Mouse (Mus musculus) heart, embryonic 13.5 days (tissue): Measurements from ENCODE around the gene Ubtf. TPM values are rescaled to one million over a fixed set of nuclear protein-coding genes. Genes with fewer than 3 reads are reported as not detected.

ENCODE experiments used
- ATAC-seq: fragments of 200-750 bp; cut with Nextera tagmentation; 2 replicates; pipeline ENCODE4 v1.8.0; 2017; ENCODE audit warnings: moderate TSS enrichment; ENCODE audit not compliant: insufficient number of reproducible peaks, low FRiP score, low TSS enrichment; ENCODE audit errors: extremely low read depth
- H3K27ac ChIP-seq: fragments of 300-500 bp; sonication (generic); replicated peaks from 2 replicates; pipeline ENCODE4 v1.5.1; 2015; ENCODE audit warnings: moderate library complexity, mild to moderate bottlenecking, inconsistent platforms
- H3K27me3 ChIP-seq: fragments of 300-500 bp; sonication (generic); replicated peaks from 2 replicates; pipeline ENCODE4 v1.6.1; 2015; ENCODE audit warnings: mild to moderate bottlenecking, inconsistent platforms
- H3K36me3 ChIP-seq: fragments of 300-500 bp; sonication (generic); 2 replicates; pipeline ENCODE4 v1.6.1; 2015; ENCODE audit warnings: mild to moderate bottlenecking, inconsistent platforms
- H3K4me1 ChIP-seq: fragments of 300-500 bp; sonication (generic); 2 replicates; pipeline ENCODE4 v1.6.1; 2015; ENCODE audit warnings: inconsistent platforms
- H3K4me2 ChIP-seq: fragments of 300-500 bp; sonication (generic); 2 replicates; pipeline ENCODE4 v1.6.1; 2015; ENCODE audit warnings: inconsistent platforms, mild to moderate bottlenecking, moderate library complexity
- H3K4me3 ChIP-seq: fragments of 300-500 bp; sonication (generic); 2 replicates; pipeline ENCODE4 v1.5.1; 2015; ENCODE audit warnings: moderate library complexity, mild to moderate bottlenecking, inconsistent platforms
- H3K9ac ChIP-seq: fragments of 300-500 bp; sonication (generic); 2 replicates; pipeline ENCODE4 v1.6.1; 2015; ENCODE audit warnings: inconsistent platforms, mild to moderate bottlenecking, moderate library complexity
- H3K9me3 ChIP-seq: fragments of 300-500 bp; sonication (generic); 2 replicates; pipeline ENCODE4 v1.6.1; 2016; ENCODE audit warnings: inconsistent platforms
- WGBS: fragments of 180-500 bp; shearing (Covaris S2); methylation state at CpG from one replicate; pipeline ENCODE4 v1.1.7; 2015; ENCODE audit warnings: mixed read lengths; 5-methylcytosine and 5-hydroxymethylcytosine counted together
- polyA plus RNA-seq: library from polyadenylated mRNA; unstranded; fragments of >200 nt; fragmentation: Nextera tagmentation; extraction: Ambion mirVana; gene quantifications from 2 replicates; pipeline ENCODE4 v1.2.1, GENCODE M21; 2015

Ubtf gene
- polyA plus RNA-seq, 1 experiment from 2014 or later: 51.1 TPM

DNA sequence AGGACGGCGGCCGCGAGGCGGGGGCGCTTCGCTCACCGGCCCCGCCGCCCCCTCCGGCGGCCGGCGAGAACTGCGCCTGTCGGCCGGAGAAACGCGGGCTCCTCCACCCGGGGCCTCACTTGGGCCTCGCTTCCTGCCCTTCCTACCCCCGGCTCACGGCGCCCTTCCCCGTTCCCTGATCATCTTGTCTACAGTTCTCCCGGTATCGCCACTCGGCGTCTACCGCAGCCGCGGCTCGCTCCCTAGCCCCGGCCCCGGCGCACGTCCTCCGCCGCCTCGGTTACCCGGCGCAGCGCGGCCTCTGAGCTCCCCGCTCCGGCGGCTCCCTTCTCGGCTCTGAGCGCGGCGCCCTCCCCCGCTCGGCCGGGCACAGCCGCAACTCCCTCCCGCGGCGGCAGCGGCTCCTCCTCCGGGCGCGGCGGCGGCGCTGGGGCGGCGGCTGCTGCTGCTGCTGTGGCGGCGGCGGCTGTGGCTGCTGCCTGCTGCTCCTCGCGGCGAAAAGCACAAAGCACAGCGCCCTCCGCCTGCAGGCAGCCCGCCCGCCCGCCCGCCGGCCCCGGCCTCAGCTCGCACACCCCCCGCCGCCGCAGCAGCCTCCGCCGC, 2.1 kb downstream of the Ubtf start:
- Histone ChIP-seq H3K27me3 (0 out of 2 replicates have a peak, but pooled peaks cover 4% of the 10 kb centered on the region), H3K4me1 (peaks cover 26% of the 10 kb centered on the region), H3K4me2 (peak overlapping the region; percentile 86), H3K27ac (peak overlapping the region; percentile 99), H3K9me3 (no peaks in the 10 kb centered on the region), H3K9ac (peak overlapping the region; percentile 100), H3K4me3 (peak overlapping the region; percentile 100), H3K36me3 (peaks cover 34% of the 10 kb centered on the region)
- WGBS: under 1% methylated on average over 68 of the region's 87 CpGs
- peak; percentile 24; the same call in 1 of the 2 replicates for ATAC-seq

DNA sequence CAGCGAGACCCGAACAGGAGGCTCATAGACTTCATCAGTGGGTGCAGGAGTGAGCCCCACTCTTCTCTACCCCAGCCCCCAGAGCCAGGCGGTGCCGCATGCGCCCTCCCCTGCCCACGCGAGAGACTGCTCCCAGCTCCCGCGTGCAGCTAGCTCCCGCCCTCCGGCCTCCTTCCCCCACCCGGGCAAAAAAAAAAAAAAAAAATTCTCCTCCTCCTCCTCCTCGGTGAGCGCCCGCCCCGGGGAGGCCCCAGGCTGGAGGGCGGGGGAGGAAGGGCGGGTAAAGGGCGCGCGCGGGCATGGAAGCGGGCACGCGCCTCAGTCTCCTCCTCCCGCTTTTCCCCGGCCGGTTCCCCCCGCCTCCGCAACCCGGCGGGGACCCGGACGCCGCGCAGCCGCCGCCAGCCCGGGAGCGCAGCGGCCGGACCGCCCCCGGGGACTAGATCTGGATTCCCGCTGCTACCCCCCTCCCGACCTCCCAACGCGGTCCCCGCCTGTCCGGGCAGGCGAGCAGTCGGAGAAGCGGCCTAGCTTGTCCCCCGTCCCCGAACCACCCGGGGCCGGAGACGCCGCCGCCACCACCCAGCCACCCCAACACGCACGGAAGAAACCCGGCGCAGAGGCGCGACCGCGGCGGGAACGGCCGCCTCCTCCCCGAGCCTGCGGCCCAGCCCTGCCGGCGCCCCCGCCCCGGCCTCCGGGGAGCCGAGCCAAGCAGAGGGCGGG, 2.8 kb downstream of the Ubtf start:
- Histone ChIP-seq H3K4me3 (peak overlapping the region; percentile 100), H3K4me1 (peaks cover 26% of the 10 kb centered on the region), H3K4me2 (peak overlapping the region; percentile 86), H3K27me3 (no peaks in the 10 kb centered on the region), H3K36me3 (peaks cover 40% of the 10 kb centered on the region), H3K9ac (peak overlapping the region; percentile 100), H3K9me3 (no peaks in the 10 kb centered on the region), H3K27ac (peak overlapping the region; percentile 99)
- ATAC-seq: peak; percentile 58
- 1% methylated on average over 61 of the region's 80 CpGs for WGBS

DNA sequence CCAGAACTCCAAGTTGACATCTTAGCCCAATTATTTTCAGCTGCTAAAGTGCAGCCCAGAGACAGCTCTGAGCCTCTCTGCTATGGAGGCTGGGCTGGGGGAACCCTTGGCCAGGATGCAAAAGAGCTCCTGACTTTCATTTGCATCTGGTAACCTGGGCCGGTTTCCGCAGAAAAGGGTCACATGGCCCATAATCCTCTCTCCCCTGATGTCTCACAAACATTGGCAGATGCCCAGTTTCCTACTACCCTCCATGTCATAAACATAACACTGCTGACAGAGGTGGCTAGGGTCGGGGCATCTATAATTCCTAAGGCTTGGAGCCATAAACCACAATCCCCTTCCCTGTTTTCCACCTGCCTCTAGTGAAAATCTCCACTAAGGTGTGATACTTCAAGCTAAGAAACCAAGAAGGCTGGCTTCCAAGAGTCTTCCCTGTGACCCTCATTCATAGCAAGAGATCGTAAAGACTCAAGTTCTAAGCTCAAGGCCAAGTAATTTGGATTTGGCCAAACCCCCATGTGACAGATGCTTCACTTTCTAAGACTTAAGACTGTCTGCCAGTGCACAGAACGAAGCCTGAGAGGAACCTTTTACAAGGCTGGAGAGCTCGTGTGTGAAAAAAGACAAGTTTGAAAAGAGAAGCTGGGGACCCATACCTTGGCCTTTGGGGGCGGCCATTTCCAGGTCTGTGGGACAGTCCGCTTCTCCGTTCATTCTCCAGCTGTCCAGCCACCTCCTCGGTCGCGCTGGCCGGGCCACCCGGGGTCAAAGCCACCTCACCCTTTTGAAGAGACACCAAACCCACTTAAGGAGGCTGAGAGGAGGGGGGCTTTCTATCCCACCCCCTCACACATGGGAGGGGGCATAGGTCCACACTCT, 3.6 kb downstream of the Ubtf start:
- WGBS: 19% methylated on average over 14 of the region's 14 CpGs

DNA sequence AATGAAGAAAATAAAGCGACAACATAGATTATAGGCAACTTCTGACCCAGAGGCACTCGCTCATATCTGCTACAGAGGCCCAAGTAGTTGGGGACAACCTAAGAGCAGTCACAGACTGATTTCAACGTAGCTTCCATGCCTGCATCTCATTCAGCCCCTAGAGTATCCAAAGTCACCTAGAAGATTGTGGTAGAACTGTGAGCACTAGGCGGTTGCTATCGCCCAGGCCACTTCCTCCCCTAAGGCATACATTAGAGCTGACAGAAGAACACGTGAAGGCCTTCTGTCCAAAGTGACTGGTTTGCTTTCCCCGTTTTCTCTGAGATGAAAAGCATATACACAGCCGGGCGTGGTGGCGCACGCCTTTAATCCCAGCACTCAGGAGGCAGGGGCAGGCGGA, 5.2 kb downstream of the Ubtf start:
- 87% methylated on average over 12 of the region's 12 CpGs for WGBS
- Histone ChIP-seq H3K4me3 (no peak overlapping the region), H3K36me3 (peaks cover 63% of the 10 kb centered on the region)

More for the DNA sequence above, 3.6 kb downstream of the Ubtf start:
- no peaks in the 10 kb centered on the region for H3K9me3 ChIP-seq
- peak overlapping the region; percentile 100 for H3K4me3 ChIP-seq
- peaks cover 31% of the 10 kb centered on the region for H3K4me1 ChIP-seq
- peaks cover 49% of the 10 kb centered on the region for H3K36me3 ChIP-seq
- ATAC-seq: no peak
- H3K4me2 ChIP-seq: peak overlapping the region; percentile 86
- H3K9ac ChIP-seq: peak overlapping the region; percentile 100
- peak overlapping the region; percentile 86 for H3K27ac ChIP-seq
- H3K27me3 ChIP-seq: no peaks in the 10 kb centered on the region

DNA sequence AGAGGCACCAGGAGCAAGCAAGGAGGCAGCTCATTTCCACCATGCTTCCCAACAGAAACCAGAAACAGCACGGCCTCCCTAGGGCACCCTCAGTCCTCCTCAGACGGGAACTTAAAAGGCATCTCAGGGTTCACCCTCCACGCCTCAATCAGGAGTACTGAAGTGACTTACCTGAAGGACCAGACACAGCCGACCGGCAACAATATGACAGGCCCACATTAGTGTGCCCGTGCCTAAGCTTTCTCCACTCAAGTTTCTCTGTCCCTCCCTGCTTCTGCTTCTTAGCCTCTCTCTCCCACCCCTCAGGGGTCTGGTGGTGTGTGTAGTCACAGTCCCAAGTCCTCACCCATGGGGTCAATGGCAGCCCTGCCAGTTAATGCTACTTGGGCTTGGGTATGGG, 7.0 kb downstream of the Ubtf start:
- WGBS: 81% methylated on average over 6 of the region's 6 CpGs
- Histone ChIP-seq H3K27ac (no peak overlapping the region), H3K36me3 (peaks cover 74% of the 10 kb centered on the region), H3K4me1 (peaks cover 46% of the 10 kb centered on the region), H3K27me3 (no peaks in the 10 kb centered on the region), H3K4me3 (no peak overlapping the region), H3K9me3 (no peaks in the 10 kb centered on the region), H3K4me2 (no peak overlapping the region), H3K9ac (0 out of 2 replicates have a peak overlapping the region, but pooled peaks have one; percentile 19)
- ATAC-seq: no peak

More for the DNA sequence above, 5.2 kb downstream of the Ubtf start:
- Histone ChIP-seq H3K9ac (no peak overlapping the region), H3K27ac (no peak overlapping the region), H3K27me3 (no peaks in the 10 kb centered on the region), H3K4me2 (no peak overlapping the region), H3K4me1 (peaks cover 39% of the 10 kb centered on the region), H3K9me3 (no peaks in the 10 kb centered on the region)
- ATAC-seq: no peak

DNA sequence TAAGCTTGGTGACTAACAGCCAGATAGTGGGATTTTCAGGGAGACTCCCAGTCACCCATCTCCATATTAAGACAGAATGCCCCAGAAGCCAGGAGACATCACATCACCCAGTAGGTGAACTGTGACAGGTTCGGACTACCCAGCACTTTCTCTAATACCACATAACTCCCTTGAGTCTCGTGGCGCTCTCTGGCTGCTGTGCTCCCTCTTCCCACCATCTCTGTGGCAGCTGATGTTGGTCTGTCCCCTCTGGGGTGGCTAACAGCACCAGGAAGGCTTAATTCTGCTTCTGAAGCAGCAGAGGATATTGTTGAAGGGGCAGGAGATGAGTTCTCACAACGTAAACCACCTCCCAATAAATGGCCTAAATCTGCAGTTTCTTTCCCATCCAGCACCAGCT, 7.6 kb downstream of the Ubtf start:
- H3K4me1 ChIP-seq: peaks cover 46% of the 10 kb centered on the region
- peaks cover 80% of the 10 kb centered on the region for H3K36me3 ChIP-seq
- ATAC-seq: no peak
- H3K9ac ChIP-seq: peak overlapping the region; percentile 19; the same call in 1 of the 2 replicates
- H3K4me2 ChIP-seq: no peak overlapping the region
- no peaks in the 10 kb centered on the region for H3K27me3 ChIP-seq
- no peak overlapping the region for H3K27ac ChIP-seq
- no peaks in the 10 kb centered on the region for H3K9me3 ChIP-seq
- no peak overlapping the region for H3K4me3 ChIP-seq
- 84% methylated on average over 4 of the region's 4 CpGs for WGBS

DNA sequence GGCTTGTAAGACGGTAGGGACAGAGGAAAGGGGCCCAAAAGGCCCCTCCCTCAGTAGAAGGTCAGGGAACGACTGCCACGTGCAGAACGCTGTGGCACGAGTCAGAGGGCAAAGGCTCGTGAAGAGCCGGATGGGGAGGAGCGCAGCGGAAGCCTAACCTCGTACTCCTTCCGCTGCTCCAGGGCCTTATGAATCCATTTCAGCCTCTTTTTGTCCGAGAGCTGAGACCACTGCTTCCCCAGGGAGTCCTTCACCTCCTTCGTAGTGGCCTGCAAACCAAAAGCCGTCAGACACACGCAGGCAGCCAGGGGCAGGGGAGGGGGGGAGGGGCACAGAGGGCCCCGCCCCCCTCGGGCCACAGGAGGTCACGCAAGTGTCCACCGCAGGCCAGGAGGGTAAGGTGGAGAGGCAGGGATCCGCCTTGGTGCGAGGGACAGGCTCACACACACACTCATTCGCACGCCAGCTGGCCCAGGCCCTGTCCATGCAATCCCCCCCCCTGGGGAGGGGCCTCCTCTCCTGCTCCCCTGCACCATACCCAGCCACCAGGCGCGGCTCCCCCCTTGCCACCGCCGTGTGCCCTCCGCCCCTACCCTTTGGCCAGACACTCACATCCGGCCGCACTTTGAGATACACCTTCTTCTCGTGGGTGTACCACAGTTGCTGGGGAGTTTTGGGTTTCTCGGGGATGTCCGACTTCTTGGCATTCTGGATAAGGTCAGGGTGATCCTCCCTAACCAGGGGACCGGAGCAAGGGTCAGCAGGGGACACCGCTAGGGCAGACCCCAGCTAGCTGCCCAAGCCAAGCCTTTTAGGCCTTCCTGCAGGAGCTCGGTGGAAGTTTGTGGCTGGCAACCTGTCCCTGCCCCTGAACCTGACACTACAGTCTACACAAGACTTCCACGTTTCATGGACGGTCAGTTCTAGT, 8.5 kb downstream of the Ubtf start:
- Histone ChIP-seq H3K27me3 (no peaks in the 10 kb centered on the region), H3K9ac (peak overlapping the region; percentile 67), H3K4me2 (peak overlapping the region; percentile 38), H3K27ac (no peak overlapping the region), H3K9me3 (no peaks in the 10 kb centered on the region), H3K4me1 (peaks cover 42% of the 10 kb centered on the region), H3K4me3 (0 out of 2 replicates have a peak overlapping the region, but pooled peaks have one; percentile 8), H3K36me3 (peaks cover 89% of the 10 kb centered on the region)
- WGBS: 40% methylated on average over 37 of the region's 38 CpGs
- ATAC-seq: no peak

DNA sequence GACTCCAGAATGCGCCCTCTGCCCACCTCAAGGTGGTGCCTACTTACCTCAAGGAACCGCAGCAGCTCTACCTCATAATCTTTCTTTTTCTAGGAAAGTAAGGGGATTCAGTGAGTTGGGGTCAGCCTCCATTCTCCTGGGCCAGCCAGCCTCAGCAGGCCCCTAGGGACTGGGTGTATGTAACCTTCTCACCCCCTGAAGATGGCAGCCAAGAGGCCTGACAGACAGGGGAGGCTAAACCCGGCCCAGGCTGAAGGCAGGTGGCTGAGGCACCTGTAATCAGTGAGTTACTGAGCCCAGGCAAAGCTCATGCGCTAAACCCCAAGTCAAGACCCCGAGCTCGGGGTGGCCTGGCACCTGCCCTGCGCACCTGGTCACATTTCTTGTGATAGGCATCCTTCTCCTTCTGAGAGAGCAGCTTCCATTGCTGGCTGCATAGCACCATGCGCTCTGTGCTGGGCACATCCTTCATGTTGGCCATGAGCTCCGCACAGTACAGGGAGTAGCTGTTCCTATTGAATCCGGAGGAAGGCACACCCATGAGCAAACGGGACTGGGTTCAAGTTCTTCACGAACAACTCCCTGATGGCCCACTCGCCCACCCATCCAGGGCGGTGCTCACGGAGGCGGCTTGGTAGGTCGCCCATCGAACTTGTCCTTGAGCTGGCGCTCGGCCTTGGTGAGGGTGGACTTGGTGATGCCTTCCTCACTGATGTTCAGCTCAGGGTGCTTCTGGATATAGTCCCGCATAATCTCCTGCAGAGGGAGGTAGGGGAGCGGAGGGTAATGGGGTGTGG, 9.5 kb downstream of the Ubtf start:
- Histone ChIP-seq H3K27ac (peak overlapping the region; percentile 74; the same call in 1 of the 2 replicates), H3K4me3 (peak overlapping the region; percentile 55), H3K27me3 (no peaks in the 10 kb centered on the region), H3K9me3 (no peaks in the 10 kb centered on the region), H3K9ac (peak overlapping the region; percentile 77), H3K36me3 (peaks cover 85% of the 10 kb centered on the region), H3K4me2 (peak overlapping the region; percentile 81), H3K4me1 (peaks cover 32% of the 10 kb centered on the region)
- ATAC-seq: no peak
- 87% methylated on average over 22 of the region's 22 CpGs for WGBS

DNA sequence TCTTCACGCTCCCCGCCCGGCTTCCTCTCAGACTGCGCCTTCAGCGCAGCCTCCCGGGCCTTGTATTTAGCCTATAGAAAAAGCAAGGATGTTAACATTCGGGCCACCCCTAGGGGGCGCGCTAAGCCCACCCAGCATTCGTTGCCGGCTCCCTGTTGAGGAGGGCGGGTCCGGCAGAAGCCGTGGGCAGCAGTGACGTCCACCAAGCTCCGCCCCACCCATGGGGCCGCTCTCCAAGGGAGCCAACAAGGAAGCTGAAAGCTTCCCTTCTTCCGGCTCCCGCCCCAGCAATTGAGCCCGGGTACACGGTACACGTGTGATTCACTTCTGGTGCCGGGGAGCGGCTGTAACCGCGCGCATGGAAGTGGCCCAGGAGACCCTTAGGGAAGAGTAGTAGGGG, 10.6 kb downstream of the Ubtf start:
- Histone ChIP-seq H3K4me1 (peaks cover 30% of the 10 kb centered on the region), H3K27ac (peak overlapping the region; percentile 74), H3K27me3 (no peaks in the 10 kb centered on the region), H3K36me3 (peaks cover 74% of the 10 kb centered on the region), H3K4me2 (peak overlapping the region; percentile 81), H3K9ac (peak overlapping the region; percentile 77), H3K4me3 (peak overlapping the region; percentile 55), H3K9me3 (no peaks in the 10 kb centered on the region)
- peak; percentile 88 for ATAC-seq
- under 1% methylated on average over 27 of the region's 27 CpGs for WGBS

DNA sequence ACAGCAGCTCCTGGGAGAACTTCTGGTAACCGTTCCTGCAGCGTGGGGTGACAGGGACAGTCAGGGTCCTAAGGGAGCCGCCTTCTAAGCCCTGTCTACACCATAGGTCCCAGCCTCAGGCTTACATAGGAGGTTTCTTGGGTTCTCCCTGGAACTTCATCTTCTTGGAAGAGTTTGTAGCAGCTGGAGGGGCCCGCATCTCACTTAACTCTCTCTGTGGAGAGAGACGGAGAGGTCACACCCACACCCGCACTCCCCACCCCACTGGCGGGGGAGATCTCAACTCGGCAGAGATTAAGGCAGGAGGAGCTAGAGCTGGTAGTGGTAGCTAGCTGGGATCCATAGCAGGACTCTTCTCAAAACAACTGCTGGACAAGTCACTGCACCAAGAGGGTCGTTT, 11.4 kb downstream of the Ubtf start:
- Histone ChIP-seq H3K9me3 (no peaks in the 10 kb centered on the region), H3K4me1 (peaks cover 30% of the 10 kb centered on the region), H3K36me3 (peaks cover 66% of the 10 kb centered on the region), H3K27me3 (no peaks in the 10 kb centered on the region), H3K4me2 (no peak overlapping the region), H3K9ac (0 out of 2 replicates have a peak overlapping the region, but pooled peaks have one; percentile 28), H3K27ac (no peak overlapping the region), H3K4me3 (no peak overlapping the region)
- no peak for ATAC-seq
- WGBS: 81% methylated on average over 9 of the region's 9 CpGs
